Mouse (Mus musculus): ENCODE results near the gene Gm11172. TPM values are rescaled to one million over a fixed set of nuclear protein-coding genes. Genes with fewer than 3 reads are reported as not detected.
A peak's percentile ranks its signal among the peaks of the same experiment; 100 is the strongest.

The Gm11172 gene
- total RNA-seq, 2 experiments from 2014 or later, result not detected

GRCm38 (mm10) chr16:10859726-10860245, 47.1 kb downstream of the Gm11172 start:
- DNase-seq, result no peak
- intact Hi-C loops (cut with DNase I), result no loop called here

- intact Hi-C loops (cut with DNase I), result no loop called here
- DNase-seq, result peak; percentile 25 to 56
These were observed 48.7 kb downstream of the Gm11172 start for GRCm38 (mm10) chr16:10861408-10861807.

Other genes starting within 250 kb of the Gm11172 start
- 1 to 10 TPM in 1 of 2 experiments, under 1 TPM in 1; 0.84 to 1.9 TPM for gene Socs1, start 27.4 kb upstream of the Gm11172 start, total RNA-seq (2021)
- gene Tnp2, start 24.3 kb upstream of the Gm11172 start, total RNA-seq (2021), result not detected
- not detected for gene Prm3, start 22.0 kb upstream of the Gm11172 start, total RNA-seq (2021)
- gene Prm2, start 16.8 kb upstream of the Gm11172 start, total RNA-seq (2021), result not detected
- not detected for gene Prm1, start 7.1 kb upstream of the Gm11172 start, total RNA-seq (2021)
- gene Rmi2, start 22.1 kb downstream of the Gm11172 start, total RNA-seq (2021), result 1 to 10 TPM in 1 of 2 experiments, under 1 TPM in 1; 0.55 to 1.4 TPM
- 10 to 100 TPM; 33.5 to 37.4 TPM for gene Snn, start 248.0 kb downstream of the Gm11172 start, total RNA-seq (2021)